Mouse (Mus musculus): Measurements from ENCODE around the gene Tex47. TPM values are rescaled to one million over a fixed set of nuclear protein-coding genes. Genes with fewer than 3 reads are reported as not detected.

The Tex47 gene
- not detected for total RNA-seq (2021)
- long read RNA-seq, experiment 1, result 0 reads
- long read RNA-seq, experiment 2, result 0 reads

GRCm38 (mm10) chr5:7303819-7304218, at the start of gene Tex47:
TSS of gene Tex47 (plus strand) at chr5:7304119.
- intact Hi-C loops (cut with DNase I), result no loop called here
- DNase-seq (ENCODE audit: low spot score in 2 of 2), result no peak

GRCm38 (mm10) chr5:7276659-7277455, 27.1 kb upstream of the Tex47 start:
- DNase-seq (ENCODE audit: low spot score in 2 of 2), result no peak
- intact Hi-C loops (cut with DNase I), result no loop called here

GRCm38 (mm10) chr5:7284336-7284735, 19.6 kb upstream of the Tex47 start:
- DNase-seq (ENCODE audit: low spot score in 2 of 2), result no peak
- intact Hi-C loops (cut with DNase I), result no loop called here

- intact Hi-C loops (cut with DNase I), result no loop called here
- DNase-seq (ENCODE audit: low spot score in 2 of 2), result no peak
Measured at GRCm38 (mm10) chr5:7302969-7303368, 950 bp upstream of the Tex47 start.

- intact Hi-C loops (cut with DNase I), result no loop called here
Measured at GRCm38 (mm10) chr5:7325594-7325993, 21.7 kb downstream of the Tex47 start.

GRCm38 (mm10) chr5:7344145-7345010, 40.5 kb downstream of the Tex47 start, which contains the start of gene Zfp804b:
TSS of gene Zfp804b (minus strand) at chr5:7344756.
- intact Hi-C loops (cut with DNase I), result no loop called here
- DNase-seq (ENCODE audit: low spot score in 2 of 2), result peak; percentile 7 to 15

More at GRCm38 (mm10) chr5:7325594-7325993, 21.7 kb downstream of the Tex47 start:
- DNase-seq (ENCODE audit: low spot score in 2 of 2), result peak in 1 of 2 experiments; percentile 13

GRCm38 (mm10) chr5:7345011-7345389, 41.1 kb downstream of the Tex47 start:
- intact Hi-C loops (cut with DNase I), result no loop called here
- no peak for DNase-seq (ENCODE audit: low spot score in 2 of 2)

Other genes starting within 250 kb of the Tex47 start
- 1 to 10 TPM; 2.0 to 2.5 TPM for gene Zfp804b, start 40.6 kb downstream of the Tex47 start, total RNA-seq (2021)

All from left cerebral cortex, postnatal 14 days (tissue).